Mouse (Mus musculus): Measurements from ENCODE around the gene Fbxo2.

Gene Fbxo2

GRCm38 (mm10) chr4:148159544-148160435 is 631 bp upstream of the Fbxo2 start:
- no peak for TF ChIP-seq GATA4 (IDR thresholded peaks at IDR 0.05; ENCODE audit: insufficient replicate concordance, low read length)

GRCm38 (mm10) chr4:148164002-148164439 is 3.6 kb downstream of the Fbxo2 start:
- TF ChIP-seq GATA4 (IDR thresholded peaks at IDR 0.05; ENCODE audit: insufficient replicate concordance, low read length): no peak

- TF ChIP-seq GATA4 (IDR thresholded peaks at IDR 0.05; ENCODE audit: insufficient replicate concordance, low read length): no peak
These were observed 4.0 kb downstream of the Fbxo2 start for GRCm38 (mm10) chr4:148164461-148164860.

GRCm38 (mm10) chr4:148165551-148165950 is 5.1 kb downstream of the Fbxo2 start:
- no peak for TF ChIP-seq GATA4 (IDR thresholded peaks at IDR 0.05; ENCODE audit: insufficient replicate concordance, low read length)

- TF ChIP-seq GATA4 (IDR thresholded peaks at IDR 0.05; ENCODE audit: insufficient replicate concordance, low read length): no peak
These were observed 6.0 kb downstream of the Fbxo2 start for GRCm38 (mm10) chr4:148166431-148166830.

GRCm38 (mm10) chr4:148166986-148167385 is 6.6 kb downstream of the Fbxo2 start:
- no peak for TF ChIP-seq GATA4 (IDR thresholded peaks at IDR 0.05; ENCODE audit: insufficient replicate concordance, low read length)

GRCm38 (mm10) chr4:148168287-148168686 is 7.9 kb downstream of the Fbxo2 start:
- TF ChIP-seq GATA4 (IDR thresholded peaks at IDR 0.05; ENCODE audit: insufficient replicate concordance, low read length): no peak

GRCm38 (mm10) chr4:148169586-148169985 is 9.2 kb downstream of the Fbxo2 start:
- peak; percentile 77; the same call in 1 of the 2 replicates for TF ChIP-seq GATA4 (IDR thresholded peaks at IDR 0.05; ENCODE audit: insufficient replicate concordance, low read length)

GRCm38 (mm10) chr4:148170842-148171241 is 10.4 kb downstream of the Fbxo2 start:
- TF ChIP-seq GATA4 (IDR thresholded peaks at IDR 0.05; ENCODE audit: insufficient replicate concordance, low read length): no peak

GRCm38 (mm10) chr4:148171261-148171660 is 10.8 kb downstream of the Fbxo2 start:
- no peak for TF ChIP-seq GATA4 (IDR thresholded peaks at IDR 0.05; ENCODE audit: insufficient replicate concordance, low read length)

- TF ChIP-seq GATA4 (IDR thresholded peaks at IDR 0.05; ENCODE audit: insufficient replicate concordance, low read length): no peak
These were observed 13.5 kb downstream of the Fbxo2 start for GRCm38 (mm10) chr4:148173811-148174494.

GRCm38 (mm10) chr4:148174495-148174862 is 14.1 kb downstream of the Fbxo2 start:
- no peak for TF ChIP-seq GATA4 (IDR thresholded peaks at IDR 0.05; ENCODE audit: insufficient replicate concordance, low read length)

- TF ChIP-seq GATA4 (IDR thresholded peaks at IDR 0.05; ENCODE audit: insufficient replicate concordance, low read length): no peak
These were observed 17.3 kb downstream of the Fbxo2 start for GRCm38 (mm10) chr4:148177716-148178115.

- no peak for TF ChIP-seq GATA4 (IDR thresholded peaks at IDR 0.05; ENCODE audit: insufficient replicate concordance, low read length)
These were observed 21.1 kb downstream of the Fbxo2 start for GRCm38 (mm10) chr4:148181483-148181882.

- no peak for TF ChIP-seq GATA4 (IDR thresholded peaks at IDR 0.05; ENCODE audit: insufficient replicate concordance, low read length)
These were observed 21.9 kb downstream of the Fbxo2 start for GRCm38 (mm10) chr4:148182363-148182762.

GRCm38 (mm10) chr4:148184564-148184963 is 24.1 kb downstream of the Fbxo2 start:
- TF ChIP-seq GATA4 (IDR thresholded peaks at IDR 0.05; ENCODE audit: insufficient replicate concordance, low read length): no peak
